Mouse (Mus musculus): ENCODE data around the gene Pgm1. TPM values are rescaled to one million over a fixed set of nuclear protein-coding genes. Genes with fewer than 3 reads are reported as not detected.

The Pgm1 gene
- 10 to 100 TPM; 54.8 to 55.3 TPM for total RNA-seq (2021)
- long read RNA-seq, experiment 1, transcript Pgm1-201 (11 exons, 2,371 nt) = major isoform, 80 of 92 reads
- long read RNA-seq, experiment 1, partial matches to known transcripts = 9 of 92 reads
- long read RNA-seq, experiment 1, other reads (novel, unspliced or antisense) = 3 of 92 reads
- long read RNA-seq, experiment 2, transcript Pgm1-201 (11 exons, 2,371 nt) = major isoform, 74 of 85 reads
- long read RNA-seq, experiment 2, partial matches to known transcripts = 6 of 85 reads
- long read RNA-seq, experiment 2, other reads (novel, unspliced or antisense) = 5 of 85 reads

GRCm38 (mm10) chr4:99929149-99929612, at the start of gene Pgm1:
Pgm1 (plus strand) TSS chr4:99929414.
- DNase-seq (ENCODE audit: low spot score in 2 of 2) = peak; percentile 70 to 77

GRCm38 (mm10) chr4:99881882-99882281, 47.3 kb upstream of the Pgm1 start:
- DNase-seq (ENCODE audit: low spot score in 2 of 2) = peak; percentile 8 to 48

DNA sequence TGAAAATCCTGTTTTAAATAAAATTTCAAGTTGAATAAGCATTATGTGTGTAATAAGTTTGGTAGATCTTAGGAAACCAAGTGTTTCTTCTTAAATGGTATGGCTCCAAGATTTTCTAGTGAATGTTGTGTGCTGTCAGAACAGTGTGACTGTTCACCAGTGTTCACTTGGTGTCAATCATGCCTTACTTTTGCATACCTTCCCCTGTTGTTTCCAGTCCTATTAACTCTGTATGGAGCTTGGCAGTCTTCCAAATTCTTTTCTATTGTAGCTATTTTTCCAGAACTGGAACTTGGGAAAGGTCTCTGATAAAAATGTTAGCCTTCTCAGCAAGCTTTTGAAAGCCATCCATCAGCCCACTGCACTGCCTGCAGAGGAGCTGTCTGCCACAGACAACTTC, 46.8 kb upstream of the Pgm1 start:
- DNase-seq (ENCODE audit: low spot score in 2 of 2) = no peak

DNA sequence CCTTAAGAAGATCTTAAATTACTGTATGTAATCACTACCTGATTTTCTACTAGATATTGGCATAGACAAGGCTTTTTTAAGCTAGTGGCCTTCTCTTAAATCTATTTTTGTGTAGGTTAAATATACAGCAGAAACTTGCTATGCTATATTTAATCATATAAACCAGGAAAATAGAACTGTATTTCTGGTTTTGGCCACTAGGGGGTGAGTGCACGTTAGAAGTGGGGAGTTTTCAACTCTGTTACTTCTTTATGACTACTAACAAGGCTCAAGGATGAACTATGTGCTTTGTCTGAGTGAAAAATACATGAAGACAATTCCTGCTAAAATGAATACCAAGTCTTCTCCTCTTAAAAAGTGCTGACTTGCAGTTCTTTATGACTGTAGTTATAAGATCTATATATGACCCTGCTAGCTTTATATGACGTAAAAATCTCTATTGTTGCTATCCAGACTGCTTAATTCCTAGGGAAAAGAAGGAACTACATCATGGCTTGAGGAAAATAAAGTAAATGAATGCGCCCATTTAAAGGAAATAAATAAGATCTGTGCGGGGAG, 15.2 kb upstream of the Pgm1 start:
- DNase-seq (ENCODE audit: low spot score in 2 of 2) = no peak

DNA sequence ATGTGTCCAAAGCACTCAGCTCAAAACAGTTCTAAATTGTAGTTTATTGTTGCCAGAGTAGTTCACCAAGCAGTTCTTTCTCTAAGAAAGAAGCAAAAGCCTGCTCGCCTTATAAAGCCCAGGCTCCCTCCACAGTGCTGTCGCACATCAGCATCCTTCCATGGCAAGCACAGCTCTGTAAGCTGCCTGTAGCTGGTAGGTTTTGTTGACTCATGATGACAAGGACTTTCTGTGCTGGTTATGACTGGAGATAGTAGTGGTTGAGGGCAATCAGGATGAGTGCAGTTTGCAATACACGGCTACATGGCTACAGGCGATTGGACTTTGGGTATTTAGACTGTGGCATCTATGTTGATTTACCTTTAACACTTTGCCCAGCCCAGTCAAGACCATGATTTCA, 2.8 kb upstream of the Pgm1 start:
- no peak for DNase-seq (ENCODE audit: low spot score in 2 of 2)

- DNase-seq (ENCODE audit: low spot score in 2 of 2) = no peak
These were observed 693 bp upstream of the Pgm1 start for GRCm38 (mm10) chr4:99928521-99928920.

GRCm38 (mm10) chr4:99929613-99930517, 651 bp downstream of the Pgm1 start, which contains the start of gene Itgb3bp:
Itgb3bp (minus strand) TSS chr4:99929813.
- DNase-seq (ENCODE audit: low spot score in 2 of 2) = peak; percentile 62 to 79

- no peak for DNase-seq (ENCODE audit: low spot score in 2 of 2)
These were observed 1.5 kb downstream of the Pgm1 start for GRCm38 (mm10) chr4:99930518-99931239.

- DNase-seq (ENCODE audit: low spot score in 2 of 2) = no peak
These were observed 2.0 kb downstream of the Pgm1 start for GRCm38 (mm10) chr4:99931240-99931580.

GRCm38 (mm10) chr4:99931807-99932206, 2.6 kb downstream of the Pgm1 start:
- DNase-seq (ENCODE audit: low spot score in 2 of 2) = no peak

- no peak for DNase-seq (ENCODE audit: low spot score in 2 of 2)
These were observed 5.6 kb downstream of the Pgm1 start for GRCm38 (mm10) chr4:99934859-99935258.

DNA sequence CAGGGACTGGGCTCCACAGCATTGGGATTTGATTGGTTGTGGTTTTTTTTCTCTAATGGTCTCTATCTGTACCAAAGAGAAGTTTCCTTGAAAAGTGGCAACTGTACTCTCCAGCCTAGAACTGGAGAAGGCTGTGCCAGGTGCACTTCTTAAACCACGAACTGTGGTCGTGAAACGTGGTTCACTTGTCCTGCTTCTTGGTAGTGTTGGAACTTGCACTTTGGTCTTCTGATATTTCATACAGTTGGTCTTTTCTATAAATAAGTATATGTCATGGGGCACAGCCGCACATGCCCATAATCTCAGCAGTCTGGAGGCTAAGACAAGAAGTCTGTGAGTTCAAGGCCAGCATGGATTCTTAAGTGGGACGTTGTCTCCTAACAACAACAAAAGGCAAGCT, 7.1 kb downstream of the Pgm1 start:
- no peak for DNase-seq (ENCODE audit: low spot score in 2 of 2)

DNA sequence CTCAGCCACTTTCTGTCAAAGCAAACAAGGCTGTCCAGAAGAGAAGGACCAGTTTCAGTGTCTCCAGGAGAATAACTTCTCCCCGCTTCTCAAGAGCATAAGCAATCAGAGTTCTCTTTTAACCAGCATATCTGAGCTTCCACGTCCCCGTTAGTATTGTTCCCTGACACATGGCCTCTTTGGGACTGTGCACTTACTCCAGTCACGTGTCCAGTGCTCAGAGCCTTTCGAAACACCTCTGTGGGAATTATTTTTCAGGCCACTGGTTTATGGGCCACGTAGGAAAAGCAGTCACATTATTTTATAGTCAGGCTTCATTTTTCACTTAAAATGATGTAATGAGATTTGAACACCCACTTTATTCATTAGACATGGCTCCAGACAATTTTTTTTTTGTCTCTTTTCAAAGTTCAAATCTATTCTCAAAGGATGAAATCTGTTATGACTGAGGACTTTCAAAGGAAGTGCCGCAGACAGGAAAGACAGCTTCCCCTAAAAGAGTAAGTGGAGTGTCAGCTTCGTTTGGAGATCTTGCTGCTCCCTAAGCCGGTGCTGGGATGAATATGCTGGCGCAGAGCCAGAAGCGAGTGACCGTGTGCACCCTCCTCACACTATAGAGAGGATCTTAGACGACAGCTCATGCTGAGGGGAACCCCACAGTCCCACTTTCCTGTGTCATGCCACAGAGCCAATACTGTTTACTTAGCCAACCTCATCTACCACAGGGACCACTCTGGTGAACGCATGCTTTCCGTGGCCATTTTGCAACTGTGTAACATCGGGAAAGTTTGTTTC, 10.7 kb downstream of the Pgm1 start:
- no peak for DNase-seq (ENCODE audit: low spot score in 2 of 2)

DNA sequence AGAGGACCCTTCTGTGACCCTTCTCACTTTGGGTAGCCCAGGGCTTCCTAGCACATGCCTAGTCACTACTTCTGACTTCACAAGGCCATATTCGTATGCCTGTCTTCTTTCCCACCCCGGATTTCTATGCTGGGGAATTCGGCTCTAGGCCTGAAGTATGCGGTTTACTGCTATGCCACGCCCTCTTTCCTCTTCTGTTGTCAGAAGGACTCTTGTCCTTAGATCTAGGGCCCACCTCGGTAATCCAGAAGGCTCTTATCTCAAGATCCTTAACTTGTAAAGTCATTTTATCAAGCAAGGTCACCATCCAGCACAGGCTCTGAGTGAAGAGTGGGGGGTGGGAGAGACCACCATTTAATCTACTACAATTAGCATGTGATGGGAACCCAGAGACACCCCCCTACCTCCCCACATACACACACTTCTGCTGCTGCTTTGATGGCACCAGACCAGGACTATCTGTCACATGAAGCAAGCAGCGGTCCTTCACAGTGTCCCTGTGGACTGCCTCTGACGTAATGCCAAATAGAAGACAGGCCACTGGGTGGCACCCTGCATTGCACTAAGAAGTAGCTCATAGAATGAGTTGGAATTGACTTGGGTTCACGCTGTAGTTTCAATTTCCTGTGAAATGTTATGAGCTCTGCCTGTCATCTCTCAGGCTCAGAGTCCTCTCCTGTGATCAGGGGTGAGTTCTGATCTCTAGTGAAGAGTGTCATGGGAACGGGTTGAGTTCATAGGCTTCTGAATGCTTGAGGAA, 12.6 kb downstream of the Pgm1 start:
- no peak for DNase-seq (ENCODE audit: low spot score in 2 of 2)

GRCm38 (mm10) chr4:99944606-99945005, 15.4 kb downstream of the Pgm1 start:
- DNase-seq (ENCODE audit: low spot score in 2 of 2) = no peak

GRCm38 (mm10) chr4:99945011-99945410, 15.8 kb downstream of the Pgm1 start:
- no peak for DNase-seq (ENCODE audit: low spot score in 2 of 2)

DNA sequence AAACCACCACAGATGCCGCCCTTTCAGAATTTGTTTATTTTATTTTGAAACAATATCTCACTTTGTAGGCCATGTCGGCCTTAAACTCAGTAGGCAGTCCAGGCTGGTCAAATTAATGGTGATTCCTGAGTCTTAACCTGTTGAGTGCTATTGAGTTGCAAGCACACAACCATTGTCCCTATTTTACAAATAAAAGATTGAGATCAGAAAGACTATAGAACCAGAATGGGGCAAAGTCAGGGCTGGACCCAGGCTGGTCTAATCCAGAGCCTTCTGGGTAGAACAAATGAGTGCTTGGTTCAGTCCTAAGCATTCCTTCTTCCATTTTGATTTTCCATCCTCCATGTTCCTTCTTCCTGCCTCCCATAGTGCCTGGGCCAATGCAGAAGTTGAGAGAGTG, 17.3 kb downstream of the Pgm1 start:
- no peak for DNase-seq (ENCODE audit: low spot score in 2 of 2)

- no peak for DNase-seq (ENCODE audit: low spot score in 2 of 2)
These were observed 18.0 kb downstream of the Pgm1 start for GRCm38 (mm10) chr4:99947192-99947591.

DNA sequence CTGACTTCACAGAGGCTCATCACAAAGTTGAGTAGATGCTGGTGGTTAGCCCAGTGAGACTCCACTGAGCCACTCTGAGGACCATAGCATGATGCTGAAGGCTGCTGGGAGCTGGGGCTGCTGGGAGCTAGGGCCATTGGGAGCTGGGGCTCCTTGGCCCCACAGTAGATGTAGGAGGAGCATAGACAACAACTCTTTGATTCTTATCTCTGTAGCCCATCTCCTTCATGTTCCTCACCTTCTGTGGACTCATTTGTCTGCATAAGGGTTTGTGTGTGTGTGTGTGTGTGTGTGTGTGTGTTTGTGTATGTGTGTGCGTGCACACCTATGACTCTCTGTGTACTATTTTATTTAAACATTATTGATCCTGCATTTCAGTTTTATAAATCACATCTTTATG, 18.7 kb downstream of the Pgm1 start:
- DNase-seq (ENCODE audit: low spot score in 2 of 2) = no peak

DNA sequence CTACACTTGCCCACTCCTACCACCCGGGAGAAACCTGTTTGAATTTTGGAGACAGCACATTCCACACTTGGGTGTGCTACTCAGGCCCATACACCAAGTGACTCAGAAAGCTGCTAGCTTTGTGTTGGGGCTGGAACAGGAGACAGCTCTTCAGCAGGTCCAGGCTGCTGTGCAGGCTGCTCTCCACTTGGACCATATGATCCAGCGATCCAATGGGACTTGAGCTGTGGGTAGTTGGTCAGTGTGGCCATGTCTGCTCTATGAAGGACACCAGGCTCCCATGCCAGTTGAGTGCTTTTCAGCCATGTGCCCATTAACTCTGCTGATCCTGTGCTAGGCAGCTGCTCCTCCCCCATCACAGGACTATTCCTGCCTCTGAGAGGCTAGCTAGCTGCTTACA, 24.7 kb downstream of the Pgm1 start:
- no peak for DNase-seq (ENCODE audit: low spot score in 2 of 2)

Data from left cerebral cortex, adult 18-20 months (tissue).